Mouse (Mus musculus): ENCODE data around the gene Isoc2b.
"Not testable (repeated sequence)": the region's sequence is repeated elsewhere in the genome, so short reads cannot be mapped to it uniquely, and the experiment has no call there.

Isoc2b gene

GRCm38 (mm10) chr7:4865579-4866493, 4.2 kb downstream of the Isoc2b start:
- peak; percentile 96 for DNase-seq (ENCODE audit: low spot score)

DNA sequence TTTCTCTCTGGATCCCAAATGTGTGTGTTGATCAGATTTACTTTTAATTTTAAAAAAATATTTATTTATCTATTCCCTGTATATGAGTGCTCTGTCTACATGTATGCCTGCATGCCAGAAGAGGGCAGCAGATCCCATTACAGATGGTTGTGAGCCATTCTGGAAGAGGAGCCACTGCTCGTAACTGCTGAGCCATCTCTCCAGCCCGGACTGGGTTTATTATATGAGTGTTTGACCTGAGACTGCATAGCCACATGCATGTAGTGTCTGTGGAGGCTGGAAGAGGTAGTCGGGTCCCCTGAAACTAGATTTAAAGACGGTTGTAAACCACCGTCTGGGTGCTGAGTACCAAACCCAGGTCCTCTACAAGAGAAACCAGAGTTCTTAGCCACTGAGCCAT, 5.0 kb downstream of the Isoc2b start:
- DNase-seq (ENCODE audit: low spot score), result no peak

DNA sequence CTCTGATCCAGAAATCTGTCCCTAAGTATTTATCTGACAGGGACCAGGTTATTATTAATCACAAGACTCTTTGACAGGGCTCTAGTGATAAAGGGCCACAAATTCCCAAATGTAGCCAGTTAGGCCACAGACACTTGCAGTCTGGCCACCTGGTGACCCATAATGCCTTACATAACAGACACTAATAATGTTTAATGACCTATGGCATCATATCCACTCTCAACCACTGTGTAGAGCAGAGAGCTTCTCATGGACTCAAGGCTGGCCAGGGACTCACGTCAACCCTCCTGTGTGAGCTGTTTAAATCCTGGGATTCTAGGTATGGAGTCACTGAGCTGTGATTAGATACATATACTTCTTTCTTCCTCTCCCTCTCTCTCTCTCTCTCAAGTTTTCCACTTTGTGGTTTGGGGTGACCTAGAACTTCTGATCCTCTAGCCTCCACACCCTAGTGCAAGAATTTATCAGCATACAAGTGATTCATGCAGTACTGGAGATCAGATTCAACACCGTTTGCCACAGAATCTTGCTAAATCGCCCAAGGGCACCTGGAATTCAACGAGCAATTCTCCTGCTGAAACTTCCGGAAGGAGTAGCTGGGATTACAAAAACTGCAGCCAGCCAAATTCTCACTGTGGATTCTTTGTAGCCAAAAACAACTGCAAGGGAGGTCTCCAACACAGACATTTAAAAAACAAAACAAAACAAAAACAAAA, 5.8 kb downstream of the Isoc2b start:
- no peak for DNase-seq (ENCODE audit: low spot score)

- DNase-seq (ENCODE audit: low spot score), result no peak
Observed at GRCm38 (mm10) chr7:4863541-4864080, 6.4 kb downstream of the Isoc2b start.

DNA sequence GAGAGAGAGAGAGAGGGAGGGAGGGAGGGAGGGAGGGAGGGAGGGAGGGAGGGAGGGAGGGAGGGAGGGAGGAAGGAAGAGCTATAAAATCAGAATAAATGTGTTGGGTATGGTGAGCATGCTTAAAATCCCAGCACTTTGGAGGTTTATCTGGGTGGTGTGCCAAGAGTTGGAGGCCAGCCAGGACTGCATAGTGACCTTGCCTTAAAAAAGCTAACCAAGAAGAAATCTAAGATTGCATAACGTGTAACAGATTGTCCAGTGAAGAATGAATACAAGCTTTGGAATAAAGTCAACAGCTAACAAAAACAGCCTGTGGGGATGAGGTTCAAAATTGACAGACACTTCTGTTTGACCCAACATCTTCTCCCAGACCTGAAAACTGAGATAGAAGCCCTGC, 7.0 kb downstream of the Isoc2b start:
- no peak for DNase-seq (ENCODE audit: low spot score)

DNA sequence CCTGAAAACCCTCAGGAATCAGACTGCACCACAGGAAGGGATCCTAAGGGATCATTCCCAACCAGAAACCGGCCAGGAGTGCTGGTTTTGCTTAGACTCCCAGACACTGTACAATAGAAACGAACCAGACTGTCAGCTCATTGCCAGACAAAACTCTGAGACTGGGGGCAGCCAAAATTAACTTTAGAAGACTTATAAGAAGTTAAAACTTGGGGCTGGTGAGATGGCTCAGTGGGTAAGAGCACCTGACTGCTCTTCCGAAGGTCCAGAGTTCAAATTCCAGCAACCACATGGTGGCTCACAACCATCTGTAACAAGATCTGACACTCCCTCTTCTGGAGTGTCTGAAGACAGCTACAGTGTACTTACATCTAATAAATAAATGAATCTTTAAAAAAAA, 9.1 kb downstream of the Isoc2b start:
- DNase-seq (ENCODE audit: low spot score), result not testable (repeated sequence)

DNA sequence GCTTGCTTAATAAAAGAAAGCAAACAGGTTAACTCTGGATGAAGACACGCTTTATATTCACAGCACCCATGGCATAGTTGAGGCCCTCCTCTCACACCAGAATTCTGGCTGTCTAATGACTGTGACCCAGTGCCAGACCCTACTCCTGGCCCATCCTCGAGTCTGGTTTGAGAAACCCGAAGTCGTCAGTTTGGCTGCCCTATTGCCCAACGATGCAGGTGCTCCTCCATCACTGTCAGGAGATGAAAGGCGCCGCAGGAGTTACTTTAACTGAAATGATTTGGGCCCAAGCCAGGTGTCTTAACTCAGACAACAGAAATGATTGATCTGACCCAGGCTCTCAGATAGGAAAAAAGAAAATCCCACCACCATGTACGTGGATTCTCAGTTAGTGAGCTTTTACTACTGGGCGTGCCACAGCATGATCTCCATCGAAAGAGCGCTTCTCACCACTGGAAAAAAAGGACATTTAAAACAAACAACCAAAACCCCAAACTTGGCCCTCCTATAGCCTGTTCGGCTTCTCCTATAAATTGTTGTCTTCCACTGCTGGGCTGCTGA, 10.6 kb downstream of the Isoc2b start:
- no peak for DNase-seq (ENCODE audit: low spot score)

GRCm38 (mm10) chr7:4857321-4857720, 12.7 kb downstream of the Isoc2b start:
- DNase-seq (ENCODE audit: low spot score), result no peak

DNA sequence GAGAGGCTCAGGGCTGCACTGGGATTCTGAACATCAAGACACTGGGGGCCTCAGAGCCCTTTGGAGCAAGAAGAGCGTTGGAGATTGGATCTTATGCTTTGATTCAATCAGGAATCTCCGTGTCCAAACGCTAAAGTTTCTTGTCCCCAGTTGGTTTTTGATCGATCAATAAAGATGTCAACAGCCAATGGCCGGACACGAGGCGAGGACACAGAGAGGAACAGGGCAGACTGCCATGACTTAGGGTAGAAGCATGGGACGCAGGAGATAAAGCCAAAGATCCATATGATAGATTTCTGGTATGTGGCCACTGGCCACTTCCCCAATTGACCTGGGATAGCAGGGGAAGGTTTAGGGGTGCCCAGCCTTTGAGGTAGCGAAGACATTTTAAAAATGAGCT, 13.6 kb downstream of the Isoc2b start:
- DNase-seq (ENCODE audit: low spot score), result no peak

- DNase-seq (ENCODE audit: low spot score), result no peak
Observed at GRCm38 (mm10) chr7:4853613-4854012, 16.4 kb downstream of the Isoc2b start.

DNA sequence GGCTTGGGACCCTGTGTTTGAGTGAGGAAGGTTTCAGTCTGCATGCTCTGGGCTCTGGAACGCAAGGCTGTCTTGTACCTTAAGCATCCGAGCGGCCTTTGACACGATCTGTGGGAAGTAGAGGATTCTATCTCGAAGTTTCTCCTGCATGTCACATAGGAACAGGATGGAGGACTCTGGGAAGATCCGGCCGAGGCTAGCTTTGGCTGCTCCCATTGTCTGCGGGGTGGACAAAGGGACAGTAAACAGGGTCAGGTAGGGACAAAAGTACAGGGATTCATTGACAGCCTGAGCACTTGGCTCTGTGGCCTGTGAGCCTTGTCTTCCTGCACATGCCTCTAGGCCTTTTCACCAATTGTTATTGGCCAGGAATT, 18.8 kb downstream of the Isoc2b start:
- DNase-seq (ENCODE audit: low spot score), result no peak

DNA sequence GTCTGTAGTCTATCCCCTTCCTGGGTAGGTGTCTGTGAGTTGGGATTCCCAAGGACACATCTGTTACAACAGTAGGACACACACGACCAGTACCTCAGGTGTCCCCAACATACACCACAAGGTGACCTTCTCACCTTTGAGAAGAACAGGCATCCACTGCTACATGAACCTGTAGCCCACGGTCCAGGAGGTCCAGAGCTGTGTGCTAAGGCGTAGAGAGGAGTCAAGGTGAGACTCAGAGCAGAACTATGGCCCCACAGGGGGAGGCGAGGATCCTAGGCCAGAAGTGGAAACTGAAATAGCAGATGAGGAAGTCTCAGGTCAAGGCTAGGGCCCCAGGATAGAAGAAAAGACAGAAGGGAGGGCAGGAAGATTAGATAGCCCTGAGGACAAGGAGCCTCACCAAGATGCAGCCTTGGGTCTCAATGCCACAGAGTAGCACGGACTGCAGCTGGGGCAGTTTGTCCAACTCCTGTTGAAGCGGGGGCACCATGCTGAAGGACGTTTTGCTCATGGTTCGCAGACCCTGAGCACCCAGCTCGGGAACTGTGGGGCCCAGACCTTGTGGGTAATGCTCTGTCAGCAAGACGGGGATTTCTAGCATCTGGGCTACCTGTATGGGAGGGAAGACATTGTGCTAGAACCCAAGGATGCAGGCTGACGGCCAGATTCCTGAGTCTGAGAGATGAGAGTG, 19.3 kb downstream of the Isoc2b start:
- no peak for DNase-seq (ENCODE audit: low spot score)

DNA sequence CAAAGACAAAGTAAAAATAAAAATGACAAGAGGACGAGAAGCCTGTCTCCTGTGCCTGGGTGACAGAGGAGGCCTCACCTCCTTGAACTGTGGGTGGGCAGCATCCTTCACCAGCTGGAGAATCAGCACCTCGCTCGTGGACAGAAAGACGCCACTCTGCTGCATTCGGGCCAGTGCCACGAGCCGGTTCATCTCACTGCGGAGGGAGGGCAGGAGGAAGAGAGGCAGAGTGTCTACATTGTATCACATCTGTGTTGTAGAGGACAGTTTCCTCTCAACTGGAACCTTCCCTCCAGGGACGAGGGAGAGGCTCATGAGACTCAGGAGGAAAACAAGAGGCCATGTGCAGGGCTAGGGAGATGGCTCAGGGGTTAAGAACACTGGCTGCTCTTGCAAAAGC, 20.7 kb downstream of the Isoc2b start:
- DNase-seq (ENCODE audit: low spot score), result no peak

GRCm38 (mm10) chr7:4844917-4845309, 25.1 kb downstream of the Isoc2b start:
- peak; percentile 91 for DNase-seq (ENCODE audit: low spot score)

DNA sequence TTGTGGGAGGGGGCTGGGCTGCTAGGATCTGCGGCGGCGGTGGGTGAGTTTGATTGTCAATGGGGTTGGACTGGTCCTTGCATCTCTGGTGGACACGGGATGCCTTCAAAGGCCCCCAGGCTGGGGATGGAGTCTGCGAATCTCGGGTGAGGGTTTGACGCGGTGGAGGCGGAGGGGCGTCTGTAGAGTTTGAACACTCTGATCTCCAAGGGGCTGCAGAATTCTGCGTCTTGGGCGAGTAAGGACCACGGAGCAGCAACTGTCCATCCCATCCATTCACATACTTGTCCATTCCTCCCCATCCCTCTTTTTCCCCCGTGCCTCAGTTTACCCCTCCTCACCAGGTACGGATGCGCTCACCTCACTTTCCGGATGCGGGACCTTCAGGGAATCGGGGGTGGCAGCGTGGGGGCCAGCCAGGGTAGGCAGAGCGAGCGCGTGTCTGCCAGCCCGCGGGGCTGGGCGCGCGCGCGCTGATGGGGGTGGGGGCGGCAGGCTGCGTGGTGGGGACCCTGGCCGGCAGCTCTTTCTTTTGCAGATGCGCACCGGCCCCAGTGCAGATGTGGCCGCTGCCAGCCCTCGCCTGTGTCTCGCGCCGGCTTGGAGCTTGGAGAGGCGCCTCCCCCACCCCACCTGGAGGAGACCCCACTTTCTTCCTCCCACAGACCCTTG, 25.7 kb downstream of the Isoc2b start, which contains the start of gene Shisa7:
TSS of gene Shisa7 (minus strand) at position 452 of the 672 bp plus-strand sequence.
- DNase-seq (ENCODE audit: low spot score), result no peak

GRCm38 (mm10) chr7:4843604-4844244, 26.3 kb downstream of the Isoc2b start:
- peak; percentile 85 for DNase-seq (ENCODE audit: low spot score)

DNA sequence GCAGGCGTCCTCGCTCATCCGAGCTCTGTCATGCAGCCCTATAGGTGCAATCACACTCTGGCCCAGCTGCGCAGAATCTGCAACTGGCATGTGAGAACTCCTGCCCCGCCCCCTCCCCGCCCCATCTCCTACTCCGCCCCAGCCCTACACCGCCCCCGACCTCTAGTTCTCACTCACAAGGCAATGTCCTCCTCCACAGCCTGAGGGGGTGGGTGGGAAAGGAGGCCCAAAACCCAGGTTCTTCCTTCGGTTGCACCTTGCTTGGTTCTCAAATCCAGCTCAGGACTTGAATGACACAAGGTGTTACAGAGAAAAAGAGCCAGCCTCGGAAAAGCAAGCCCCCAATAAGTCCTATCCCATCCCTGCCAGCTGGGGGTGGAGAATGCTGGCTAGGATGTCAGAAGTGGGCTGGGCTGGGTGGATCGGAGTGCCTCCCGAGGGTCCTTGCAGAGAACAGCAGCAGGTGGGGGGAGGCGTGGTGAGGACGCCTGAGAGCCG, 27.4 kb downstream of the Isoc2b start:
- peak; percentile 60 for DNase-seq (ENCODE audit: low spot score)

- peak; percentile 67 for DNase-seq (ENCODE audit: low spot score)
Observed at GRCm38 (mm10) chr7:4842077-4842476, 28.0 kb downstream of the Isoc2b start.

DNA sequence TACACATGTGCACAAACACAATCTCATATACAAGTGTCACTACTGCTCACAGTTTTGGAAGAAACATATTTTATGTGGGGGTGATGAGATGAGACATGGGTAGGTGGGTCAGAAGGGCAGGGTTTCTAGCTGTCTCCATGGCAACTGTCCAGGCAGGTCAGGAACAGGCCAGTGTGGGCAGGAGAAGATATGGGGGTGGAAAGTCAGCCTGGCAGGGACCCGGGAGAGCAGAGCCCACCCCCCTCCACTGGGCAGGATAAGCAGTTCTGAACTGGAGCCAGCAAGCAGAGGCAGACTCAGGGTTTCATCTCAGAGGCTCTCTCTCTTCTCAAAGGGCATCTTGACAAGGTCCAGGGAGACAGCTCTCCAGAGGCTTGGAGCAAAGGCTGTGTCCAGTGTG, 32.4 kb downstream of the Isoc2b start:
- no peak for DNase-seq (ENCODE audit: low spot score)

DNA sequence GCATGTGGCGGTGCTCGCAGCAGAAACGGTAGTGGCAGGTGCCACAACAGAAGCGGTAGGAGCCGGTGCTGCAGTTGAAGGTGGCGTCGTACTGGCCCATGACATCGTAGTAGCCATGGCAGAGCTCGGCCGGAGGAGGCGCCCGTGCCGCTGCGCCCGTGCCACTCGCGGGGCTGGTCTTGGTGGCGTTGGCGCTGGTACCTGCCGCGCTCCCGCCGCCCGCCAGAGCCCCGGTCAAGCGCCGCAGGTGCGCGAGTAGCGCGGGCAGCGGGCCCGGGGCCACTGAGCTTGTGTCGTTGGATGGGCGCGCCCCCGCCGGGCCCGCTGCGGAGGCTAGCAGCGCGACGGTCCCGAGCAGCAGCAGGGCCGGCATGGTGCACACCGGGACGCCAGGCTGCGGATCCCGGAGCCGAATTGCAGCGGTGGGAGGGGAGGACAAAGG, 33.7 kb downstream of the Isoc2b start:
- peak; percentile 40 for DNase-seq (ENCODE audit: low spot score)

All from layer of hippocampus, adult 11-12 months (tissue).